Mouse (Mus musculus): ENCODE data around the gene G0s2. TPM values are rescaled to one million over a fixed set of nuclear protein-coding genes. Genes with fewer than 3 reads are reported as not detected.
"Not testable (repeated sequence)": the region's sequence is repeated elsewhere in the genome, so short reads cannot be mapped to it uniquely, and the experiment has no call there.

The G0s2 gene
- polyA plus RNA-seq, 1 experiment from 2014 or later: 0.43 TPM

- WGBS (ENCODE audit: missing documents): 75% methylated on average over 24 of the region's 24 CpGs
- Histone ChIP-seq H3K79me2 (ENCODE audit: inconsistent target) (no peaks in the 10 kb centered on the region), H3K4me3 (ENCODE audit: inconsistent target) (no peak overlapping the region), H3K36me3 (ENCODE audit: inconsistent target) (no peaks in the 10 kb centered on the region), H3K27ac (no peak overlapping the region)
Measured at GRCm38 (mm10) chr1:193272137-193272915, 691 bp downstream of the G0s2 start.

- WGBS (ENCODE audit: missing documents): 62% methylated on average over 4 of the region's 6 CpGs
- no peaks in the 10 kb centered on the region for H3K79me2 ChIP-seq (ENCODE audit: inconsistent target)
- H3K4me3 ChIP-seq (ENCODE audit: inconsistent target): no peak overlapping the region
- H3K36me3 ChIP-seq (ENCODE audit: inconsistent target): no peaks in the 10 kb centered on the region
- H3K27ac ChIP-seq: no peak overlapping the region
Measured at GRCm38 (mm10) chr1:193270965-193271763, 1.9 kb downstream of the G0s2 start.

GRCm38 (mm10) chr1:193265734-193266133, 7.3 kb downstream of the G0s2 start:
- no peaks in the 10 kb centered on the region for H3K79me2 ChIP-seq (ENCODE audit: inconsistent target)
- H3K36me3 ChIP-seq (ENCODE audit: inconsistent target): no peaks in the 10 kb centered on the region
- no peak overlapping the region for H3K4me3 ChIP-seq (ENCODE audit: inconsistent target)
- H3K27ac ChIP-seq: no peak overlapping the region

GRCm38 (mm10) chr1:193263955-193264598, 8.9 kb downstream of the G0s2 start, which contains the start of gene Hsd11b1:
TSS of gene Hsd11b1 (minus strand) at chr1:193264075.
- WGBS (ENCODE audit: missing documents): 49% methylated on average over 5 of the region's 5 CpGs
- no peaks in the 10 kb centered on the region for H3K36me3 ChIP-seq (ENCODE audit: inconsistent target)
- H3K79me2 ChIP-seq (ENCODE audit: inconsistent target): no peaks in the 10 kb centered on the region
- no peak within 1 kb of the TSS for H3K27ac ChIP-seq
- no peak within 1 kb of the TSS for H3K4me3 ChIP-seq (ENCODE audit: inconsistent target)

- no peaks in the 10 kb centered on the region for H3K36me3 ChIP-seq (ENCODE audit: inconsistent target)
- no peak overlapping the region for H3K27ac ChIP-seq
- WGBS (ENCODE audit: missing documents): 85% methylated on average over 8 of the region's 8 CpGs
- H3K4me3 ChIP-seq (ENCODE audit: inconsistent target): no peak overlapping the region
- no peaks in the 10 kb centered on the region for H3K79me2 ChIP-seq (ENCODE audit: inconsistent target)
Measured at GRCm38 (mm10) chr1:193263026-193263907, 9.8 kb downstream of the G0s2 start.

GRCm38 (mm10) chr1:193261897-193262548, 11.0 kb downstream of the G0s2 start:
- no peaks in the 10 kb centered on the region for H3K36me3 ChIP-seq (ENCODE audit: inconsistent target)
- no peaks in the 10 kb centered on the region for H3K79me2 ChIP-seq (ENCODE audit: inconsistent target)
- H3K4me3 ChIP-seq (ENCODE audit: inconsistent target): no peak overlapping the region
- no peak overlapping the region for H3K27ac ChIP-seq
- WGBS (ENCODE audit: missing documents): 68% methylated on average over 7 of the region's 7 CpGs

GRCm38 (mm10) chr1:193259559-193259958, 13.5 kb downstream of the G0s2 start:
- H3K36me3 ChIP-seq (ENCODE audit: inconsistent target): no peaks in the 10 kb centered on the region
- no peak overlapping the region for H3K27ac ChIP-seq
- no peaks in the 10 kb centered on the region for H3K79me2 ChIP-seq (ENCODE audit: inconsistent target)
- WGBS (ENCODE audit: missing documents): 91% methylated on average over 9 of the region's 9 CpGs
- H3K4me3 ChIP-seq (ENCODE audit: inconsistent target): no peak overlapping the region

GRCm38 (mm10) chr1:193256621-193257098, 16.4 kb downstream of the G0s2 start:
- Histone ChIP-seq H3K27ac (no peak overlapping the region), H3K36me3 (ENCODE audit: inconsistent target) (no peaks in the 10 kb centered on the region), H3K4me3 (ENCODE audit: inconsistent target) (no peak overlapping the region), H3K79me2 (ENCODE audit: inconsistent target) (no peaks in the 10 kb centered on the region)
- WGBS (ENCODE audit: missing documents): 46% methylated on average over 5 of the region's 5 CpGs

GRCm38 (mm10) chr1:193256289-193256577, 16.8 kb downstream of the G0s2 start:
- Histone ChIP-seq H3K4me3 (ENCODE audit: inconsistent target) (no peak overlapping the region), H3K79me2 (ENCODE audit: inconsistent target) (no peaks in the 10 kb centered on the region), H3K36me3 (ENCODE audit: inconsistent target) (no peaks in the 10 kb centered on the region), H3K27ac (no peak overlapping the region)

GRCm38 (mm10) chr1:193255488-193256288, 17.3 kb downstream of the G0s2 start:
- H3K27ac ChIP-seq: no peak overlapping the region
- H3K79me2 ChIP-seq (ENCODE audit: inconsistent target): no peaks in the 10 kb centered on the region
- no peaks in the 10 kb centered on the region for H3K36me3 ChIP-seq (ENCODE audit: inconsistent target)
- H3K4me3 ChIP-seq (ENCODE audit: inconsistent target): no peak overlapping the region
- WGBS (ENCODE audit: missing documents): 21% methylated on average over 2 of the region's 3 CpGs

- 78% methylated on average over 8 of the region's 8 CpGs for WGBS (ENCODE audit: missing documents)
- H3K27ac ChIP-seq: no peak overlapping the region
- H3K36me3 ChIP-seq (ENCODE audit: inconsistent target): no peaks in the 10 kb centered on the region
- no peaks in the 10 kb centered on the region for H3K79me2 ChIP-seq (ENCODE audit: inconsistent target)
- H3K4me3 ChIP-seq (ENCODE audit: inconsistent target): no peak overlapping the region
Measured at GRCm38 (mm10) chr1:193255032-193255431, 18.0 kb downstream of the G0s2 start.

GRCm38 (mm10) chr1:193253895-193254294, 19.1 kb downstream of the G0s2 start:
- not testable (repeated sequence) for H3K79me2 ChIP-seq (ENCODE audit: inconsistent target); H3K36me3 ChIP-seq (ENCODE audit: inconsistent target); H3K27ac ChIP-seq; H3K4me3 ChIP-seq (ENCODE audit: inconsistent target)
- 80% methylated on average over 3 of the region's 3 CpGs for WGBS (ENCODE audit: missing documents)

- Histone ChIP-seq H3K4me3 (ENCODE audit: inconsistent target) (no peak overlapping the region), H3K27ac (no peak overlapping the region), H3K79me2 (ENCODE audit: inconsistent target) (no peaks in the 10 kb centered on the region), H3K36me3 (ENCODE audit: inconsistent target) (no peaks in the 10 kb centered on the region)
- whole genome bisulfite sequencing (ENCODE audit: missing documents): 76% methylated on average over 5 of the region's 5 CpGs
Measured at GRCm38 (mm10) chr1:193252616-193253015, 20.4 kb downstream of the G0s2 start.

Measured in macrophage (primary cell).